Mouse (Mus musculus): ENCODE measurements around the gene Frmd8. TPM values are rescaled to one million over a fixed set of nuclear protein-coding genes. Genes with fewer than 3 reads are reported as not detected.

Gene Frmd8
- 13.8 and 18.8 TPM in 2 replicates for polyA plus RNA-seq (2015; fragmentation: Nextera tagmentation; extraction: Ambion mirVana)

- peak within 1 kb of the TSS; percentile 93 for H3K4me2 ChIP-seq (replicated peaks; ENCODE audit: low read depth)
- ATAC-seq (ENCODE audit: low FRiP score, low TSS enrichment): peak; percentile 75
- H3K27ac ChIP-seq (replicated peaks): peak within 1 kb of the TSS; percentile 73
- H3K4me3 ChIP-seq (ENCODE audit: low read depth, low read length): peak within 1 kb of the TSS; percentile 76
- no peaks in the 10 kb centered on the region for H3K9me3 ChIP-seq (ENCODE audit: control insufficient read depth, low read length)
- under 1% methylated on average over 26 of the region's 37 CpGs for WGBS
- no peak for TF ChIP-seq EP300 (optimal IDR thresholded peaks at IDR 0.05)
- TF ChIP-seq CTCF (IDR thresholded peaks at IDR 0.05; ENCODE audit: low read depth): no peak; the same call in 1 of the 2 replicates
- peak within 1 kb of the TSS; percentile 84 for H3K9ac ChIP-seq (ENCODE audit: low read length)
- DNase-seq (ENCODE audit: low spot score): peak; percentile 93
- no peaks in the 10 kb centered on the region; the same call in 1 of the 2 replicates for H3K36me3 ChIP-seq (ENCODE audit: control insufficient read depth, insufficient read depth, low read length)
- no peaks in the 10 kb centered on the region; the same call in 1 of the 2 replicates for H3K4me1 ChIP-seq (replicated peaks; ENCODE audit: control insufficient read depth, insufficient read depth)
- H3K27me3 ChIP-seq (ENCODE audit: control insufficient read depth, insufficient read depth, low read length): no peaks in the 10 kb centered on the region
These were observed at the start of gene Frmd8 for GRCm38 (mm10) chr19:5874969-5875480. TSS of gene Frmd8 (minus strand) at chr19:5875274.

GRCm38 (mm10) chr19:5924713-5925093 is 49.6 kb upstream of the Frmd8 start, which contains the start of gene Cdc42ep2:
TSS of gene Cdc42ep2 (minus strand) at chr19:5924816.
- Histone ChIP-seq H3K9me3 (ENCODE audit: control insufficient read depth, low read length) (no peaks in the 10 kb centered on the region), H3K4me2 (replicated peaks; ENCODE audit: low read depth) (peak within 1 kb of the TSS; percentile 92), H3K4me3 (ENCODE audit: low read depth, low read length) (peak within 1 kb of the TSS; percentile 71), H3K4me1 (replicated peaks; ENCODE audit: control insufficient read depth, insufficient read depth) (peaks cover 5% of the 10 kb centered on the region), H3K36me3 (ENCODE audit: control insufficient read depth, insufficient read depth, low read length) (no peaks in the 10 kb centered on the region), H3K27ac (replicated peaks) (peak within 1 kb of the TSS; percentile 92), H3K27me3 (ENCODE audit: control insufficient read depth, insufficient read depth, low read length) (no peaks in the 10 kb centered on the region), H3K9ac (ENCODE audit: low read length) (peak within 1 kb of the TSS; percentile 67)
- TF ChIP-seq CTCF (IDR thresholded peaks at IDR 0.05; ENCODE audit: low read depth): no peak
- TF ChIP-seq EP300 (optimal IDR thresholded peaks at IDR 0.05): no peak
- 0% methylated on average over 18 of the region's 18 CpGs for WGBS
- DNase-seq (ENCODE audit: low spot score) (peak; percentile 97), ATAC-seq (ENCODE audit: low FRiP score, low TSS enrichment) (peak; percentile 94)

- Histone ChIP-seq H3K4me2 (replicated peaks; ENCODE audit: low read depth) (peak overlapping the region; percentile 92), H3K4me1 (replicated peaks; ENCODE audit: control insufficient read depth, insufficient read depth) (peaks cover 5% of the 10 kb centered on the region; the same call in 1 of the 2 replicates), H3K9ac (ENCODE audit: low read length) (peak overlapping the region; percentile 67), H3K9me3 (ENCODE audit: control insufficient read depth, low read length) (no peaks in the 10 kb centered on the region), H3K27ac (replicated peaks) (peak overlapping the region; percentile 92), H3K36me3 (ENCODE audit: control insufficient read depth, insufficient read depth, low read length) (no peaks in the 10 kb centered on the region), H3K27me3 (ENCODE audit: control insufficient read depth, insufficient read depth, low read length) (no peaks in the 10 kb centered on the region), H3K4me3 (ENCODE audit: low read depth, low read length) (peak overlapping the region; percentile 71)
- DNase-seq (ENCODE audit: low spot score) (peak; percentile 91), ATAC-seq (ENCODE audit: low FRiP score, low TSS enrichment) (peak; percentile 73)
- under 1% methylated on average over 38 of the region's 38 CpGs for WGBS
- no peak for TF ChIP-seq EP300 (optimal IDR thresholded peaks at IDR 0.05)
- TF ChIP-seq CTCF (IDR thresholded peaks at IDR 0.05; ENCODE audit: low read depth): peak; percentile 89
These were observed 49.1 kb upstream of the Frmd8 start for GRCm38 (mm10) chr19:5923990-5924712.

- H3K9me3 ChIP-seq (ENCODE audit: control insufficient read depth, low read length): no peaks in the 10 kb centered on the region
- peaks cover 2% of the 10 kb centered on the region; the same call in 1 of the 2 replicates for H3K36me3 ChIP-seq (ENCODE audit: control insufficient read depth, insufficient read depth, low read length)
- DNase-seq (ENCODE audit: low spot score) (no peak), ATAC-seq (ENCODE audit: low FRiP score, low TSS enrichment) (no peak)
- H3K4me2 ChIP-seq (replicated peaks; ENCODE audit: low read depth): peak overlapping the region; percentile 36
- 90% methylated on average over 3 of the region's 3 CpGs for WGBS
- 0 out of 2 replicates have a peak overlapping the region, but pooled peaks have one; percentile 49 for H3K27ac ChIP-seq (replicated peaks)
- H3K9ac ChIP-seq (ENCODE audit: low read length): no peak overlapping the region
- peaks cover 3% of the 10 kb centered on the region; the same call in 1 of the 2 replicates for H3K4me1 ChIP-seq (replicated peaks; ENCODE audit: control insufficient read depth, insufficient read depth)
- H3K27me3 ChIP-seq (ENCODE audit: control insufficient read depth, insufficient read depth, low read length): no peaks in the 10 kb centered on the region
- TF ChIP-seq CTCF (IDR thresholded peaks at IDR 0.05; ENCODE audit: low read depth) (no peak), EP300 (optimal IDR thresholded peaks at IDR 0.05) (no peak)
- no peak overlapping the region for H3K4me3 ChIP-seq (ENCODE audit: low read depth, low read length)
These were observed 47.9 kb upstream of the Frmd8 start for GRCm38 (mm10) chr19:5922963-5923362.

- no peak overlapping the region; the same call in 1 of the 2 replicates for H3K4me3 ChIP-seq (ENCODE audit: low read depth, low read length)
- no peaks in the 10 kb centered on the region for H3K9me3 ChIP-seq (ENCODE audit: control insufficient read depth, low read length)
- DNase-seq (ENCODE audit: low spot score) (no peak), ATAC-seq (ENCODE audit: low FRiP score, low TSS enrichment) (no peak)
- peak overlapping the region; percentile 49; the same call in 1 of the 2 replicates for H3K27ac ChIP-seq (replicated peaks)
- peaks cover 7% of the 10 kb centered on the region for H3K36me3 ChIP-seq (ENCODE audit: control insufficient read depth, insufficient read depth, low read length)
- H3K27me3 ChIP-seq (ENCODE audit: control insufficient read depth, insufficient read depth, low read length): no peaks in the 10 kb centered on the region
- peaks cover 3% of the 10 kb centered on the region; the same call in 1 of the 2 replicates for H3K4me1 ChIP-seq (replicated peaks; ENCODE audit: control insufficient read depth, insufficient read depth)
- peak overlapping the region; percentile 50; the same call in 1 of the 2 replicates for H3K9ac ChIP-seq (ENCODE audit: low read length)
- TF ChIP-seq EP300 (optimal IDR thresholded peaks at IDR 0.05) (no peak), CTCF (IDR thresholded peaks at IDR 0.05; ENCODE audit: low read depth) (no peak)
- WGBS: 58% methylated on average over 15 of the region's 15 CpGs
- peak overlapping the region; percentile 36 for H3K4me2 ChIP-seq (replicated peaks; ENCODE audit: low read depth)
These were observed 47.3 kb upstream of the Frmd8 start for GRCm38 (mm10) chr19:5922119-5922942.
